In genomic region chr16:78473456-78473855, GRCm38 (mm10) we compare ENCODE assay signal across 8 mouse cellular contexts.
A peak's percentile ranks its signal among the peaks of the same experiment; 100 is the strongest.
DNase-seq lines count a peak whose midpoint lies in the region; ATAC-seq and TF ChIP-seq lines count a peak whose summit lies in the region.

No protein-coding gene starts in this region.

- no peaks in the 10 kb centered on the region for H3K9me3 ChIP-seq in kidney, embryonic 14.5 days (ENCODE audit: control insufficient read depth, low read length)
- H3K9me3 ChIP-seq in liver, embryonic 13.5 days (replicated peaks): no peaks in the 10 kb centered on the region
- no peaks in the 10 kb centered on the region for H3K9me3 ChIP-seq in stomach, embryonic 15.5 days
- H3K9me3 ChIP-seq in midbrain, postnatal 0 days (ENCODE audit: low read length): no peaks in the 10 kb centered on the region
- H3K9me3 ChIP-seq in heart, embryonic 10.5 days: no peaks in the 10 kb centered on the region

- no peak overlapping the region for H3K27ac ChIP-seq in kidney, embryonic 14.5 days (ENCODE audit: low read depth, low read length)
- no peak overlapping the region for H3K27ac ChIP-seq in liver, embryonic 13.5 days
- no peak overlapping the region for H3K27ac ChIP-seq in stomach, embryonic 15.5 days
- no peak overlapping the region for H3K27ac ChIP-seq in midbrain, postnatal 0 days (ENCODE audit: low read depth, low read length)
- H3K27ac ChIP-seq in heart, embryonic 10.5 days: no peak overlapping the region

- H3K9ac ChIP-seq in kidney, embryonic 14.5 days (ENCODE audit: low read depth, low read length): no peak overlapping the region
- H3K9ac ChIP-seq in liver, embryonic 13.5 days: no peak overlapping the region
- H3K9ac ChIP-seq in stomach, embryonic 15.5 days: no peak overlapping the region
- H3K9ac ChIP-seq in midbrain, postnatal 0 days (replicated peaks; ENCODE audit: low read length, poor library complexity, severe bottlenecking): no peak overlapping the region

- no peaks in the 10 kb centered on the region for H3K27me3 ChIP-seq in kidney, embryonic 14.5 days (ENCODE audit: control insufficient read depth, insufficient read depth, low read length)
- no peaks in the 10 kb centered on the region for H3K27me3 ChIP-seq in liver, embryonic 13.5 days
- no peaks in the 10 kb centered on the region for H3K27me3 ChIP-seq in stomach, embryonic 15.5 days (replicated peaks)
- no peaks in the 10 kb centered on the region for H3K27me3 ChIP-seq in midbrain, postnatal 0 days (ENCODE audit: insufficient read depth, low read length)
- no peaks in the 10 kb centered on the region for H3K27me3 ChIP-seq in heart, embryonic 10.5 days (ENCODE audit: insufficient read depth, poor library complexity, severe bottlenecking)

- no peaks in the 10 kb centered on the region for H3K4me1 ChIP-seq in kidney, embryonic 14.5 days (ENCODE audit: control insufficient read depth, insufficient read depth, low read length)
- H3K4me1 ChIP-seq in liver, embryonic 13.5 days (replicated peaks): no peaks in the 10 kb centered on the region
- H3K4me1 ChIP-seq in stomach, embryonic 15.5 days: no peaks in the 10 kb centered on the region
- H3K4me1 ChIP-seq in midbrain, postnatal 0 days (ENCODE audit: insufficient read depth, low read length): no peaks in the 10 kb centered on the region
- no peaks in the 10 kb centered on the region for H3K4me1 ChIP-seq in heart, embryonic 10.5 days

- no peak for ATAC-seq in kidney, embryonic 14.5 days (ENCODE audit: low FRiP score, low TSS enrichment)
- peak; percentile 100 for ATAC-seq in common myeloid progenitor, adult 5-6 weeks (replicated peaks; ENCODE audit: low read depth, poor library complexity, severe bottlenecking)
- peak; percentile 94 for ATAC-seq in liver, embryonic 13.5 days (ENCODE audit: low read depth)
- peak; percentile 68; the same call in 1 of the 2 replicates for ATAC-seq in stomach, embryonic 15.5 days (ENCODE audit: insufficient read depth, low FRiP score, low read depth)
- no peak for ATAC-seq in midbrain, postnatal 0 days (ENCODE audit: low FRiP score)

- DNase-seq in kidney, adult 11 months: peak; percentile 70
- peak; percentile 1 for DNase-seq in liver, embryonic 13.5 days
- no peak for DNase-seq in midbrain, postnatal 0 days (ENCODE audit: low spot score)
- DNase-seq in heart, embryonic 10.5 days (ENCODE audit: low spot score): no peak
- no peak for DNase-seq in heart, adult 8-10 months (ENCODE audit: low spot score)

- H3K36me3 ChIP-seq in kidney, embryonic 14.5 days (ENCODE audit: control insufficient read depth, insufficient read depth, low read length): no peaks in the 10 kb centered on the region
- H3K36me3 ChIP-seq in liver, embryonic 13.5 days: no peaks in the 10 kb centered on the region
- no peaks in the 10 kb centered on the region for H3K36me3 ChIP-seq in stomach, embryonic 15.5 days
- H3K36me3 ChIP-seq in midbrain, postnatal 0 days (ENCODE audit: insufficient read depth, low read length): no peaks in the 10 kb centered on the region
- no peaks in the 10 kb centered on the region for H3K36me3 ChIP-seq in heart, embryonic 10.5 days

- no peak for TF ChIP-seq CTCF in midbrain, postnatal 0 days (IDR thresholded peaks at IDR 0.05)

- WGBS in kidney, embryonic 14.5 days: 63% methylated on average over 7 of the region's 7 CpGs
- 34% methylated on average over 7 of the region's 7 CpGs for WGBS in liver, embryonic 13.5 days (ENCODE audit: insufficient replicate concordance)
- WGBS in stomach, embryonic 15.5 days: 69% methylated on average over 7 of the region's 7 CpGs
- 81% methylated on average over 7 of the region's 7 CpGs for WGBS in midbrain, postnatal 0 days
- WGBS in heart, embryonic 10.5 days: 83% methylated on average over 7 of the region's 7 CpGs

- H3K4me3 ChIP-seq in kidney, embryonic 14.5 days (ENCODE audit: low read length): no peak overlapping the region
- no peak overlapping the region for H3K4me3 ChIP-seq in liver, embryonic 13.5 days (replicated peaks)
- no peak overlapping the region for H3K4me3 ChIP-seq in stomach, embryonic 15.5 days (replicated peaks)
- no peak overlapping the region for H3K4me3 ChIP-seq in midbrain, postnatal 0 days (ENCODE audit: low read depth, low read length)
- H3K4me3 ChIP-seq in heart, embryonic 10.5 days: no peak overlapping the region

- no peak overlapping the region for H3K4me2 ChIP-seq in kidney, embryonic 14.5 days (replicated peaks; ENCODE audit: low read depth, low read length)
- no peak overlapping the region for H3K4me2 ChIP-seq in liver, embryonic 13.5 days
- H3K4me2 ChIP-seq in stomach, embryonic 15.5 days: no peak overlapping the region
- H3K4me2 ChIP-seq in midbrain, postnatal 0 days (ENCODE audit: low read depth, low read length, poor library complexity, severe bottlenecking): no peak overlapping the region

Comparison
In these comparisons a context has a peak if more than half of its experiments do, and no peak if none do; other contexts are left out.
1. DNase-seq: peak in kidney, adult 11 months (single experiment) and liver, embryonic 13.5 days (single experiment); none in midbrain, postnatal 0 days (single experiment), heart, embryonic 10.5 days (single experiment) and heart, adult 8-10 months (single experiment).
2. ATAC-seq: peak in common myeloid progenitor, adult 5-6 weeks (single experiment), liver, embryonic 13.5 days (single experiment) and stomach, embryonic 15.5 days (single experiment); none in kidney, embryonic 14.5 days (single experiment) and midbrain, postnatal 0 days (single experiment).